Mouse (Mus musculus): Measurements from ENCODE around the gene Tns3. TPM values are rescaled to one million over a fixed set of nuclear protein-coding genes. Genes with fewer than 3 reads are reported as not detected.
A peak's percentile ranks its signal among the peaks of the same experiment; 100 is the strongest.
"Not testable (repeated sequence)": the region's sequence is repeated elsewhere in the genome, so short reads cannot be mapped to it uniquely, and the experiment has no call there.

Tns3 gene
- total RNA-seq, 1 experiment from 2014 or later = 38.4 TPM

- no peak for DNase-seq
These were observed 41.7 kb downstream of the Tns3 start for GRCm38 (mm10) chr11:8622668-8623067.

DNA sequence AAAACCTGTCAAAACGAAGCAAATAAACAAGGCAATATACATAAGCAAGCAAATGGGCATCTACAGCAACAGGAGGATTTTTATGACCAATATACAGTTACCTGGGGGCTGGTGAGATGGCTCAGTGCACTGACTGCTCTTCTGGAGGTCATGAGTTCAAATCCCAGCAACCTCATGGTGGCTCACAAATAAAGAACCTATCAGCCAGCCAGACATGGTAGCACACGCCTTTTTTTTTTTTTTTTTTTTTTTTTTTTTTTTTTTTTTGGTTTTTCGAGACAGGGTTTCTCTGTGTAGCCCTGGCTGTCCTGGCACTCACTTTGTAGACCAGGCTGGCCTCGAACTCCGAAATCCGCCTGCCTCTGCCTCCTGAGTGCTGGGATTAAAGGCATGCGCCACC is 45.2 kb downstream of the Tns3 start:
- not testable (repeated sequence) for DNase-seq

- DNase-seq = no peak
These were observed 46.0 kb downstream of the Tns3 start for GRCm38 (mm10) chr11:8618301-8618700.

GRCm38 (mm10) chr11:8615436-8615835 is 48.9 kb downstream of the Tns3 start:
- DNase-seq = peak; percentile 42

DNA sequence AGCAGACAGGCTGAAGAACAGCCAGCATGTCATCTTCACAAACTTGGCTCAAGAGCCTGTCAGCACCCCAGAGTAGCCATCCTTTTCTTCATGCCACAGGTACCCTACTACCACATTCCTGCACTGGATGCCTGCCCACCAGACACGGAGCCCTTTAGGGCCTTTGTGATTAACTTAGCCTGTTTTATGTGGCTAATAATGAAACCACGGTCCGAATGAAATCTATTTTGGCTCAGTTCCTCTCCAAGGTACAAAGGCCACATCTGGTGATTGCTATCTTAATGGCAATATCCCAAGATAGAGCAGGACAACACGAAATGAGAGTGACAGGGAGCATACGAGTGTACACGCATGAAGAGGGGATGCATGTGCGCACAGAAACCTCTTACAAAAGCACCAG is 53.9 kb downstream of the Tns3 start:
- DNase-seq = no peak

DNA sequence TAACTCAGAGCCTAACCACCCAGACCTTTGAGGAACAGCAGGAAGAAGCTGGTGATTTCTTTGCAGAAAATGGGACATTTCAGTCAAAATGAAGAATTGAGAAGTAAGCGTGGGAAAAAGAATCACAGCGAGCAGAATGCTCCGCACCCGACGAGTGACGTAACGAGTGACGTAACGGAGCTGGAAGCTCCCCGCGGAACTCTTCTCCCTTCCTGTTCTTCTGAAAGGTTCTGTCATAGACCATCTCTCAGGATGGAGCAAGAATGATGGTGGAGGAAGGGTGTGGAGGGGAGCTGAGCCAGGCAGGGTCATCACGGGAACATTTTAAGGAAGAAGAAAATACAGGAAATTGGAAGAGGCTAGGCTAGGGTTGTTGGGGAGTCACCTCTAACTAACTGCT is 54.5 kb downstream of the Tns3 start:
- DNase-seq = no peak

DNA sequence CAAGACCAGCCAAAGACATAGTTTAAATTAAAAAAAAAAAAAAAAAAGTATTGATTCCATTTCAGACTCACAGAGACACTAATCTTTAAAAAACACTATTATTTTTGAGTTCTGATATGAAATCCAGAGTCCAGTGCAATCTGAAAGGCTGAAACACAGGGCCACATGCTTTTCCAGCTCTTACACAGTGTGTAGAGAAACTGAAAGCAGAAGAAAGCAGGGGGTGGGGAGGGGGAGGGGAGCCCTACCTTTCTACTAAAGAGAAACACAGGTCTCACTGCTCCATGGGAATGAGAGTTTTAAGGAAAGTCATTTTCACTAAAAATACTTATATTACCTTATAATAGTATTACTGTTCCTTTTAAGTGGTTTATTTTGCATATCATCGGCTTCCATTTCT is 57.2 kb downstream of the Tns3 start:
- no peak for DNase-seq

- no peak for DNase-seq
These were observed 59.4 kb downstream of the Tns3 start for GRCm38 (mm10) chr11:8604789-8605569.

- DNase-seq = no peak
These were observed 61.7 kb downstream of the Tns3 start for GRCm38 (mm10) chr11:8602606-8603005.

DNA sequence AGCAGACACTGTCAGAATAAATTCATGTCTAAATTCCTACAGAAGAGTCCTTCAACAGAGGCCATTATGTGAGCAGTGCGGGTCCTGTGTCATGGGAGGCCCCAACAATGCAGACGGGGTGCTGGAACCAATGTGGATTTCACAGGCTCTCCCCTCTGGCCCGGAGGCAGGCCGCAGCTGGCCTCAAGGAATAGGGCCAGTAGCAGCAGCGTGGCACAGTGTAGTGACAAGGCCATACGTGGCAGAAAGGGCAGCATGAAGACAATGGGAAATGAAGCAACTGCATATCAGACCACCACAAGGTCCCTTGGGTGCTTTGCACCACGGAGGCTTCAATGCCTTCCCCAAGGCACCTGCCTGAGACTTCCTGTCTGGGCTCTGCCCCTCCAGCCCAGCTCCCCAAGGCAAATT is 62.9 kb downstream of the Tns3 start:
- DNase-seq = peak; percentile 29

DNA sequence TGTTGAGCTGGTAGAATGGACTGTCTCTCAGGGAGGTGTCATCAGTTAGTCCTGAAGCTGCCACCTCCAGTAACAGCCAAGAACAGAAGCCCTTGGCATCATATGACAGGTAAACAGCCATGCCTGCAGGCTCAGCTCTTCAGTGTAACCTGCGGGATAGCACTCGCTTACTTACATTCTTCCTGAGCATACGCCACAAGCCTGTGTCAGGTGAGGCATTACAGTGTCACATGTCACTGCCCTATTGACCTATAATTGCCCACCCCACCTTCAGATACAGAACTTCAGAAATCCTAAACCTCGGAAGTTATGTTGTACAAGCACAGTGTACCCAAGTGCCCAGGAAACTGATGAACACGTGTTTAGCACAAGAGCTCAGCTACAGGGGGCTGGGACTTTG is 68.7 kb downstream of the Tns3 start:
- DNase-seq = no peak

DNA sequence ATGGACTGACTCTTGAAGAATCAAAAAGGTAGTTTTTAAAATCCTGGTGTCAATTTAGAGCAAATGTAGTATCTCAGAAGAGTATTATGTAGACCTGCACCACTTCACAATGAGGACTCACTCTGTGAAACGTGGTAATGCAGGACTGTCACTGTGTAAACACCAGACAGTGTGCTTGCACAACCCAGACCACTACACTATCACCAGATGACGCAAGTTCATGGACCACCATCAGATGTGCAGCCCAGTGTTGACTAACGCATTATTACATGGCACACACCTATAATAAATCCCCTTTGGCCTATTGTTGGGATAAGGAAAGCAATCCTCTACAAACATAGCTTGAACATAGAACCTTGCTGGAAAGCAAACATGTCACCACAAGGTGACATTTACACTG is 71.2 kb downstream of the Tns3 start:
- no peak for DNase-seq

DNA sequence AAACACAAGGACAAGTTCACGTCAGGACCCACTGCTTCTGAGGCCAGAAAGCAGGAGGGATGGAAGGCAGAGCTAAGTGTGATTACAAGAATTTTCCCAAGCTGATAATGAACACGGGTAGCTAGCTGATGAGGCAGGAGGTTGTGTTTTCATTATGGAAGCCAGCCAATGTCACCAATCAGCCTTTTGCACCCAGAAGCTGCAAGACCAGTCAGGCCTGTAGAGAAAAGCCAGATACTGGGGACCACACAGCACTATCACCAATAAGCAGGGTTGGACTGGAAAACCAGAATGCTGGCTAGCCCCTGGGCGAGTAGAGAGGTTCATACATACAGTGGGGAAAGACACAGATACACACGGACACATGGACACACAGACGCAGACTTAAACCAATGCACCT is 73.1 kb downstream of the Tns3 start:
- no peak for DNase-seq

GRCm38 (mm10) chr11:8589226-8589905 is 75.0 kb downstream of the Tns3 start:
- no peak for DNase-seq

DNA sequence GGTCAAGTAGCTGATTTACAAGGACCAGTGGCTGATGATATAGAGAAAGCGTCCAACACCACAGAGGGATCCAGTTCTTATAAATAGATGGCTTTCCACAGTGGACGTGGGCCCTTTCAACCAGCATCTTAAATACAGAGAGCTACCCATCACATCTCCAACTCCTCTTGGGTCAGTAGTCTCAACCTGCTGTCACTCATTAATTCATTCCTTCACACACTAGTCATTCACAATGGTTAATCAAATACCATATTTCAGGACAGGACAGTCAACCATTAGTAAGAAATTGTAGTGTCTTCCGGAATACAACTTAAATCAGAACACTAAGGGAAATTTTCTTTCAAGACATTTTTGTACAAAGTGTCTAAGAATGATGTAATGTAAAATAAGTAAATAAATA is 76.4 kb downstream of the Tns3 start:
- DNase-seq = no peak

DNA sequence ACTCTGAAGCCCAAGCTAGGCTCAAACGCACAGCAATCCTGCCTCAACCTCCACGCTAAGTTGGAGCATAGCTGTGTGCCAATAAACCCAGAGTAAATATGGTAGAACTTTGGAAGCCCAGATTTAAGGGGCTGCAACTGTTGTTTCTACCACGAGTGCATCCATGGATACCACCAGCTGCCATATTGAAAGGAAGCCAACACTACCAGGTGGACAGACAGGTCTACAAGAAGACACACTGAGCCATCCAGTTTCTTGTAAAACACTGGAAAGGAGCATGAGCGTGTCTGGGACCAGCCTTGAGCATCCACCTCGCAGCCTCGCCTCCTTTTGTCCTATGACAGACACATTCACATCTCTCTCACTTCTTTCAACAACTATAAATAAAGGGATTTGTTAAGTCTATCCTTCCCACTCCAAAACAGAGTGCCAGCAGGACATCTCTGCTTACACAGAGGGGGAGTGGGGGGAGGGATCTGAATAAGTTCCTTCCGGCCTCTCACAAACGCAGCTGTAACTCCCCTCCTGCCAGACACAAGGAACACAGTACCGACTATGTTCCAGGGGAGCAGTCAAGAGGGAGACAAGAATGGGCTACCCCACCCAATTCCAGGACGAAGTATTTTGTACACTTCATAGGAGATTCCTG is 77.2 kb downstream of the Tns3 start:
- DNase-seq = no peak

GRCm38 (mm10) chr11:8586374-8586773 is 78.0 kb downstream of the Tns3 start:
- no peak for DNase-seq

DNA sequence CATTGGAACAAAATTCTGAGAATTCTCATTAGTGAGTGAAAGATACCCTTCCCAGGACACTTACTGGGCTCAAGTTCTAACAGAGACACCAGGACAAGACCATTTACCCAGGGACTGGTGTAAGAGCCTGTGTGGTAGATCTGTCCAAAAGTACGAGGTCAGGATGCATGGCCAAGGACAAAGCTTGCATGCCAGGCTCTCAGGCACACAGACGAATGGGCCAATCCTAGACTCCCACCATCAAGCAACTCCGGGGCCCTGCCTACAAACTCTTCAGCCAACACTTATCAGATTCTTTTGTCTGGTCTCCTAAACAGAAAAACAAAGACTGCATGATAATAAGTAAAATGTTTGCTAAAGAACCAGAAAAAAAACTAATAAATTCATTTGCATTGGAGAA is 78.6 kb downstream of the Tns3 start:
- peak; percentile 37 for DNase-seq

GRCm38 (mm10) chr11:8584925-8585324 is 79.4 kb downstream of the Tns3 start:
- DNase-seq = peak; percentile 22

DNA sequence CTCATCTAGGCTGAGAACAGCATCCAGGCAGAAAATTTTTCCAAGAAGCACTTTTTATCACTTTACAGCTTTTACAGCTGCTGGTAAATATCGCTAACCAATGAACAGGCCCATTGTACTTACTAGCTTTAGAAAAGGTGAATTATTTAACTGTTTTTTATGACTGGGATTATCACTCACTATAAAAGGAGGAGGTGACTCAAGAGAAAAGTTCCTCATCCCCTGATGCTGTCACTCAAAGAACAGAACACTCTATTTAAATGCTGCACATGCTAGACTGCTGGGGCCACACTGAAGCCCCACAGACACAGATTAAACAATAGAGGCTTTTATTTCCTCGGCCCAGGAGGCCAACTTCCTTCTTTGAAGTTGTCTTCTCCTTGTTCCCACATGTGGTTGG is 80.0 kb downstream of the Tns3 start:
- no peak for DNase-seq

DNA sequence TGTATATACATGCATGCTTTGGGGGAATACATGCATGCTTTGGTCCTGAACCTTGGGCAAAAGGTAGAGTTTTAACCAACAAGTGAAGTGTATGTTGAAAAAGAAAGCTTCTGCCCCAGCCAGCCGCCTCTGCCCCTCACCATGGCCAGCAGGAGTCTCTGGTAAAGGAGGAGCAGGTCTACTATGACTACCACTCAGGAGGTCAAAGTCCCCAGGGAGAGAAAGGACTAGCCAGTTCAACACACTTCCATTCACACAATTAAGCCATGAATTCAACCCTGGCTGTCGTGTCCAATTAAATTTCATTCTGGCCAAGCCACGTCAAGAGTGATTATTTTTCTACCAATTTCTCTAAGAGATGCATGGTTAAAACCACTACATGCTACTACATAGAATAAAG is 81.2 kb downstream of the Tns3 start:
- no peak for DNase-seq

GRCm38 (mm10) chr11:8582101-8582920 is 82.0 kb downstream of the Tns3 start:
- no peak for DNase-seq

DNA sequence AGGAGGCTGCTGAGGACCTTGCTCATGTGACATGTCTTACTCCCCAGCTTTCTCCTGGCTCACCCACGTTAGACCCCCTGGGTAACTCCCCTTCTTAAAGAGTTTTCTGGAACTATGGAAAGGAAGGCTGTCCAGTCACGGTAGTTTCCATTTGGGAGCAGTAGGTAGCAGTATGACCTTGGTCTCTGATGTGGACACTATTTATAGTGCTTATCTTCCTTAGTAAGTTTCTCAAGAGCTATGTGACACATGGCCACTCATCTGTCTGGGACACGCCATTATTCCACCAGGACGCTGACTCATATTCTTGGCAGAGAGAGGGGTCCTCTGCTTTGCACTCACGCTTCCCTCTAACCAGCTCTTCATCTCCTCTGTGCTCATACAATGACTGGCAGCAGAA is 84.5 kb downstream of the Tns3 start:
- peak; percentile 76 for DNase-seq
